Mouse (Mus musculus): ENCODE data around the gene Herc2. TPM values are rescaled to one million over a fixed set of nuclear protein-coding genes. Genes with fewer than 3 reads are reported as not detected.
A peak's percentile ranks its signal among the peaks of the same experiment; 100 is the strongest.
"Not testable (repeated sequence)": the region's sequence is repeated elsewhere in the genome, so short reads cannot be mapped to it uniquely, and the experiment has no call there.

Gene Herc2
- 10 to 100 TPM; 19.4 to 25.6 TPM for polyA plus RNA-seq (2017; shearing (Covaris generic))

DNA sequence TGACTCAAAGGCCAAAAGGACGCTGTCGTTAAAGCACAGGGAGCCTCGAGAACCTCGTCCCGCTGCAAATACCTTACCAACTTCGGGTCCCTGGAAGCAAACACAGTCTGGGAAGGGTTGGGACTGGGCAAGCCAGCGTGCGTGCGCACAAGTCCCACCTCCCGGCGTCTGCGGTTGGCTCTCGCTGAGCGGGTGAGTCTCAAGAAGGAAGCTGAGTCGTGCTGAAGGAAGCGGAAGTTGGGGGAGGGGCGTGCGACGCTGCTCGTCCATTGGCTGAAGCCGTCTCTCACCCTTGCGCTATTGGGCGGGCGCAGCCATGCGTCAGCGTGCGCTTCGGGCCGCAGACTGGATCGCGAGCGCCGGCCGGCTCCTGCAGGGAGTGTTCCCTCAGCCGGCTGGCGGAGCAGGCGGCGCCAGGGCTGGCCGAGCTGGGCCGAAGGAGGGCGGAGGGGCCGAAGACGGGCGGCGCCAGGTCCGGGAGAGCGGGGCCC, at the start of gene Herc2:
Herc2 (plus strand) TSS at position 366 of the 491 bp plus-strand sequence.
- peak; percentile 99 for ATAC-seq

GRCm38 (mm10) chr7:56010318-56011017, 39.5 kb upstream of the Herc2 start:
- no peak for ATAC-seq

DNA sequence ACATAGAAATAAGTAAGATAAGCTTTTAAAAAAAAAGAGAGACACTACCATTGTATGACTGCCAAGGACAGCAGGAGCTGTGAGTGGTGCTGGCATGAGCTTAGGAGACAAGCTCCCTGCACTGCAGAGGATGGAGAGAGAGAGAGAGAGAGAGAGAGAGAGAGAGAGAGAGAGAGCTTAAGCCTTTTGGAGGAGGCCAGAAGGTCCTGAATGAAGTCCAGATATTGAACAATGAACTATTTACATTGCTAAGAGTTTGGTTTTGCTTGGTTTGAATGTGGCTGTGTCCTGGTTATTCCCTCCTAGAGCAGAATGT, 39.0 kb upstream of the Herc2 start:
- ATAC-seq, result no peak

DNA sequence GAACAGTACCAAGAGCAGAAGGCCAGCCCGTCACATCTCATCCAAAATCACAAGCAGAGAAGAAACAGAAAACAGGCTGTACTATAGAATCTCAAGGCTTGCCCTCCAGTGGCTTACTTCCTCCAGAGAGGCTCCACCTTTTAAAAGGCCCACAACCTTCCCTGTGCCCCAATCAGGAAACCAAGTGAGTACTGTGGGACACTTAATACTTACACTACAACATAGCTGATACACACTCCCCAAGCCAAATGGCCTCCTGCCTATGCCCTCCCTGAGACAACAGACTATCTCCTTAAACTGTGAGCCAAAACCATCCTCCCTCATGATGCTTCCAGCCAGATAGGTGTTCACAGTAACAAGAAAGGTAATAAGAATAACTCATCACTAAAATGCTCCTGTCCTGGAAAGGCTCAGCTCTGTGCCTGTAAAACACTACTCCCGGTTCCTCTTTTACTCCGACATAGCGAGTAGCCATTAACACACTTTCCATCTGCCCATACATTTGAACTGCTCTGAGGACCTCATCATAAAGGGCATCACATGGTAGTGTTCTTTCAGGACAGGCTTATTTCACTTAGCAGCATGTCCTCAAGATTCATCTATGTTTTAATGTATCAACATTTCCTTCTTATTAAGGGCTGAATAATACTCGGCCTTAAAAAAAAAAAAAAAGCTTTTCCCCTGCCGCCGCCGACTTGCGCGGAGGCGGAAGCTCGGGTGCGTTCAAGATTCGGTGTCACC, 36.6 kb upstream of the Herc2 start:
- ATAC-seq, result no peak

GRCm38 (mm10) chr7:56014002-56014702, 35.8 kb upstream of the Herc2 start:
- ATAC-seq, result not testable (repeated sequence)

- ATAC-seq, result no peak
These were observed 34.8 kb upstream of the Herc2 start for GRCm38 (mm10) chr7:56015172-56015571.

DNA sequence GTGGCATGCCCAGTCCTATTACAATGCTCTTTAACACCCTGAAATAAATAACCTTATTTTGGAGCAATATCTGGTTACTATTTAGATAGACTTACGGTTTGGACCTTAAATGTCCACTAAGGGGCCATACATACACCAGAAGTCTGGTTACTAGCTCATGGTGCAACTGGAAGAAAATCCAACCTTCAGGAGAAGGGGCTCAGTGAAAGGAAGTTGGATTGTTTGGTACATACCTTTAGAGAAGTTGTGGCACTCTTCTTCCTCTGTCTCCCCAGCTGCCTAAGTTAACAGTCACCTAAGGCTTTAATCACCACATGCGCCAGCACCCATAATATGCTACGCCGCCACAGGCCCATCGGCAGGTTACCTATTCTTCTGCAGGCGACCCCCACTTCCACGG, 34.2 kb upstream of the Herc2 start:
- no peak for ATAC-seq

GRCm38 (mm10) chr7:56017761-56018160, 32.2 kb upstream of the Herc2 start:
- no peak for ATAC-seq

- peak; percentile 22 for ATAC-seq
These were observed 31.5 kb upstream of the Herc2 start for GRCm38 (mm10) chr7:56018446-56018971.

DNA sequence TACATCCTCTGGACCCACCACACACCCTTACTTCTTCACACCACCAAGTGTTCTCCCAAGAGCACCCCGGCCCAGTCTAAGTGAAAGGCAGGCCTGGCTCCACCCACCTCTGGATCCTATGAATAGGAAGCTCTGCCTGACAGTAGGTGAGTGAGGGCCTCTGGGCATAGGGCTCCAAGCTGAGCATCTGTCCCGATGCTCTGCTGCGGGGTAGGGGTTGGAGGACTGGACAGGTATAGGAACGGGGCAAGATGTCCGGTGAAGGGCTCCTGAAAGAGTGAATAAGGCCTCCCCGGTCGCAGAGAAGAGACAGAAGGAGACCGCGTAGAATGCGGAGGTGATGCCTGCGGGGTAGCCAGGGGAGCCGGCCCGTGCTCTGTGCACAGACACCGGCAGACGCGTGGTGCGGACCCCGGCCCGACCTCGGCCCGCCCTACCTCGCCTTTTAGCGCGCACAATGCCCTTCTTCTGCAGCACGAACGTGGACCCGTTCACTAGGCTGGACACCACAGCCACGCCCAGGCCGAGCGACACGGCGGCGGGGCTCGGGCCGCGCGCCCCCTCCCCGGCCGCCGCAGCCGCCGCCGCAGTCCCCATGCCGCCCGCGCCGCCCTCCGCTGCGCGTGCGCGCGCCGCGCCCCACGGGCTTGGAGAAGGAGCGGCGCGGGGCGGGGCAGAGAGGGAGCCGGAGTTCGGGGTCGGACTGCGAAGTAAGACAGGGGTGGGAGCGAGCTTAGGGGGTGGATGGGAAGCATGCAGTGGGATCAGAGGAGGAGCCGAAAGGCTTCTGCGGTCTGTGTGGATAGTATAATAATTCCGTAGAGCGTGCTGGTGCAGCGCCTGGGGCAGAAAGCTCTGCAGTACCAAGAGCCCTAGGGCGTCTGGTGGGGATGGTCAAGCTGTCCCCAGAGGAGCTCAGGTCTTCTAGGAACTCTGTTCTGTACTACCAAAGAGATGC, 30.7 kb upstream of the Herc2 start:
- peak; percentile 43 for ATAC-seq

GRCm38 (mm10) chr7:56019930-56020253, 30.1 kb upstream of the Herc2 start, which contains the start of gene Nipa1:
TSS of gene Nipa1 (minus strand) at chr7:56019954.
- no peak for ATAC-seq

DNA sequence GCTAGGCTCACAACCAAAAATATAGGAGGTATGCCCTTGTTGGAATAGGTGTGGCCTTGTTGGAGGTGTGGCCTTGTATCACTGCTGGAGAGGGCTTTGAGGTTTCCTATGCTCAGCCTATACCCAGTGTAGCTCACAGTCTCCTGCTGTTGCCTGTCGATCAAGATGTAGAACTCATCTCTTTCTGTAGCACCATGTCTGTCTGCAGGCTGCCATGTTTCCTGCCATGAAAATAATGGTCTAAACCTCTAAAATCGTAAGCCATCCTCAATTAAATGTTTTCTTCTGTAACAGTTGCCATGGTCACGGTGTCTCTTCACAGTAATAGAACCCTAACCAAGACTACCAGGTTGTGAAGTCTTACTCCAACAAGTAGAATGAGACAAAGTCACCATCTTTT, 26.4 kb upstream of the Herc2 start:
- ATAC-seq, result no peak

- ATAC-seq, result peak; percentile 90
These were observed 7.6 kb upstream of the Herc2 start for GRCm38 (mm10) chr7:56042353-56042752.

DNA sequence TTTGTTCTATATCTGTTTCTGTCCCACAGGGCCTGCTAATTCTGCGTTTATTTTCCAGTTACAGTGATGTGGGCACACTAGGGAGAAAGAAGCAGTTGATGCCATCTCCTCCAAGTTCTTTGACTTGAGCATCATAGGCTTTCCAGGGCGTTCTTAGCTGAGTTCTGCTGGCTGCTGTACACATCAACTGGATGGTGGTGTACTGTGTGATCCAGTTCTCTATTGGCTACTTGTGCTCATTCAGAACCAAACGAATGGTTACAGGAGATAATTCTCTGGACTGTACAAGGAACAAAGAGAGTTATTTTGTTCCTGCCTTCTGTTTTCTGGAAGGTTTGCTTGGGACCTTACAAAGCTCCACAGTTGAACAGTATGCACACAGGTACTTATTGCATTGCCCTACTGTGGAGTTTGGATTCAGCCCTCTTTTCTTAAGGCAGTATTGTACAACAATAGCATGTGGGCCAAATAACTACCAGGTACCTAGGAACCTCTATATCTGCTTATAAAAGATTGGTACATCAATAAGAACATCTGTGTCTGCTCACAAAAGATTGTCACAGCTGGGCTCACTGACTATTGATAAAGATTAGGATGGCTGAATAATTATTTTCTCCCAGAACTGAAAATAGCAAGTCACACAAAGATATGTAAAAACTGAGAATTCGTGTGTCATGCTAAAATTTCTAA, 6.3 kb upstream of the Herc2 start:
- no peak for ATAC-seq

DNA sequence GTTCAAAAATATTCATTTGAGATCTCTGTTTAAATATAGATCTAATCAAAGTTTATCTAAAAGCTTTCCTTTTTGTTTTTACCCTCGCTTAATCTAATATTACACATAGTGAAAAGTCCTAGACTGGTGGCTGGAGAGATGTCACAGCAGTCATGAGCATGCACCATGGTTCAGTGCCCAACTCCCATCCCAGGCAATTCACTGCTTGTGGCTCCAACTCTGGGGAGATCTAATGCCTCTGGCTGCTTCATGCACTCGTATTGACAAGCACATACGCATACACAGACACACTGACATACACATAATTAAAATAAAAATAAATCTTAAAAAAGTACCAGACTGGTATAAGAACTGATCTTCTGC, 5.7 kb upstream of the Herc2 start:
- no peak for ATAC-seq

GRCm38 (mm10) chr7:56047178-56047577, 2.8 kb upstream of the Herc2 start:
- no peak for ATAC-seq

DNA sequence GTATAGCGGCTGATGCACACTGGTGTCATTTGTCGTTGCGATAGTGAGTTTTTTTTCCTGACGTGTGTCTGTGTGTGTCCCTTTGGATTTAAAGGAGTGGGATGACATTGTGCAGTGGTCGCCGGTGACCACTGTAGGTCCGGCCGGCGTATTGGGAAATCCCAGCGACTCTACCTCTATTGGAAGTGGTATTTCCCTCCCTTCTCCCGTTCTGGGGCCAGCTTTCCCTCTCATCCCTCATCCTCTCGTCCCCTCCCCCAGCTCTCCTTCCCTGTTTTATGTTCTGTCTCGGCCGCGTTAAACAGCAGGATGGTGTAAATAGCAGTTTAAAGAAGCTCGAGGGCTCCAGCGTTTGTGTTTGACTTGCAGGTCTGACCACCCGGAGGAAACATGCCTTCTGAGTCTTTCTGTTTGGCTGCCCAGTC, 503 bp downstream of the Herc2 start:
- ATAC-seq, result no peak

DNA sequence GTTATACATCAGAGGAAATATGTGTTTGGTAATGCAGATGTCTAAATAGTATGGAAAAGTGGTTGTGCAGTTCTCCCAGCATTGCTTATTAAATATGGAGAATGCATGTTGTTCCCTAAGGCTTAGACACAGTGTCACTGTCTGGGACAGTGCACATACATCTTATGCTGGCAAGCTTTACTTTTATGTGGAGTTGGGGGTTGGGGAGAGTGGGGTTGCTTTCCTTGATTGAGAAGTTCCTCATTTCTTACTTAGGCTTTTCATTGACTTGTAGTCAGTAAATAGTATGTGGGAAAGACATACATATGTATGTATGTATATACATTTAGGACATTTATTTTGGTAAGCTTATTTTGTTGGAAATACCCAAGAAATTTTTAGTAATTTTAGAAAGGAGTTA, 3.0 kb downstream of the Herc2 start:
- ATAC-seq, result no peak

DNA sequence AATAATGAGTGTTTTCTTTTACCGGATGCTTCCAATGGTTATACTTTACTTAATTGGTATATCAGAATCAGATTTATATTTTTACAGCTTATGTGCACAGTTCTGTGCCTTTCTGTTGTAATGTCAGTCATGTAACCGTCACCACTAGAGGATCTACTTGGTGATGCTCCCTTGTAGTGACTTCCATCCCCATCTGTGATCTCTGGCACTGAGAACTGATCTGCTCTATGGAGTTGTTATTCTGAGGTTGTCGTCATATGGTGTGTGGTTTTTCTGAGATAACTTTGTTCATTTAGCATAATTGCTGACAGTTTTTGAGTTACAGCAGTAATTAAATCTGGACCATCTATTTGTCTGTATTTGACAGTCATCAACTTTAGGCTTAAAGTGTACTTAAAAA, 5.3 kb downstream of the Herc2 start:
- ATAC-seq, result no peak

GRCm38 (mm10) chr7:56064876-56065275, 14.9 kb downstream of the Herc2 start:
- no peak for ATAC-seq

GRCm38 (mm10) chr7:56066136-56066535, 16.1 kb downstream of the Herc2 start:
- no peak for ATAC-seq

GRCm38 (mm10) chr7:56066634-56067033, 16.6 kb downstream of the Herc2 start:
- no peak for ATAC-seq
